Mouse (Mus musculus) heart, embryonic 13.5 days (tissue): ENCODE results near the gene Tgoln1. TPM values are rescaled to one million over a fixed set of nuclear protein-coding genes. Genes with fewer than 3 reads are reported as not detected.

ENCODE experiments used
- ATAC-seq: fragments of 200-750 bp; cut with Nextera tagmentation; 2 replicates; pipeline ENCODE4 v1.8.0; 2017; ENCODE audit warnings: moderate TSS enrichment; ENCODE audit not compliant: insufficient number of reproducible peaks, low FRiP score, low TSS enrichment; ENCODE audit errors: extremely low read depth
- H3K27ac ChIP-seq: fragments of 300-500 bp; sonication (generic); replicated peaks from 2 replicates; pipeline ENCODE4 v1.5.1; 2015; ENCODE audit warnings: moderate library complexity, mild to moderate bottlenecking, inconsistent platforms
- H3K27me3 ChIP-seq: fragments of 300-500 bp; sonication (generic); replicated peaks from 2 replicates; pipeline ENCODE4 v1.6.1; 2015; ENCODE audit warnings: mild to moderate bottlenecking, inconsistent platforms
- H3K36me3 ChIP-seq: fragments of 300-500 bp; sonication (generic); 2 replicates; pipeline ENCODE4 v1.6.1; 2015; ENCODE audit warnings: mild to moderate bottlenecking, inconsistent platforms
- H3K4me1 ChIP-seq: fragments of 300-500 bp; sonication (generic); 2 replicates; pipeline ENCODE4 v1.6.1; 2015; ENCODE audit warnings: inconsistent platforms
- H3K4me2 ChIP-seq: fragments of 300-500 bp; sonication (generic); 2 replicates; pipeline ENCODE4 v1.6.1; 2015; ENCODE audit warnings: inconsistent platforms, mild to moderate bottlenecking, moderate library complexity
- H3K4me3 ChIP-seq: fragments of 300-500 bp; sonication (generic); 2 replicates; pipeline ENCODE4 v1.5.1; 2015; ENCODE audit warnings: moderate library complexity, mild to moderate bottlenecking, inconsistent platforms
- H3K9ac ChIP-seq: fragments of 300-500 bp; sonication (generic); 2 replicates; pipeline ENCODE4 v1.6.1; 2015; ENCODE audit warnings: inconsistent platforms, mild to moderate bottlenecking, moderate library complexity
- H3K9me3 ChIP-seq: fragments of 300-500 bp; sonication (generic); 2 replicates; pipeline ENCODE4 v1.6.1; 2016; ENCODE audit warnings: inconsistent platforms
- WGBS: fragments of 180-500 bp; shearing (Covaris S2); methylation state at CpG from one replicate; pipeline ENCODE4 v1.1.7; 2015; ENCODE audit warnings: mixed read lengths; 5-methylcytosine and 5-hydroxymethylcytosine counted together
- polyA plus RNA-seq: library from polyadenylated mRNA; unstranded; fragments of >200 nt; fragmentation: Nextera tagmentation; extraction: Ambion mirVana; gene quantifications from 2 replicates; pipeline ENCODE4 v1.2.1, GENCODE M21; 2015

Gene Tgoln1
- polyA plus RNA-seq, 1 experiment from 2014 or later, result 21.5 TPM

- H3K36me3 ChIP-seq, result peaks cover 59% of the 10 kb centered on the region
- H3K27me3 ChIP-seq, result no peaks in the 10 kb centered on the region
- 91% methylated on average over 16 of the region's 16 CpGs for WGBS
- no peak overlapping the region for H3K9ac ChIP-seq
- H3K27ac ChIP-seq, result no peak overlapping the region
- no peaks in the 10 kb centered on the region for H3K9me3 ChIP-seq
- H3K4me2 ChIP-seq, result no peak overlapping the region
- no peak overlapping the region for H3K4me3 ChIP-seq
- no peak for ATAC-seq
- H3K4me1 ChIP-seq, result no peaks in the 10 kb centered on the region
These were observed 10.5 kb upstream of the Tgoln1 start for GRCm38 (mm10) chr6:72627276-72627675.

GRCm38 (mm10) chr6:72626391-72626790, 9.6 kb upstream of the Tgoln1 start:
- H3K27me3 ChIP-seq, result no peaks in the 10 kb centered on the region
- H3K27ac ChIP-seq, result no peak overlapping the region
- WGBS, result 70% methylated on average over 7 of the region's 7 CpGs

GRCm38 (mm10) chr6:72623661-72624402, 7.0 kb upstream of the Tgoln1 start:
- no peaks in the 10 kb centered on the region for H3K9me3 ChIP-seq
- H3K27ac ChIP-seq, result no peak overlapping the region
- H3K27me3 ChIP-seq, result no peaks in the 10 kb centered on the region
- 88% methylated on average over 8 of the region's 8 CpGs for WGBS
- peaks cover 2% of the 10 kb centered on the region; the same call in 1 of the 2 replicates for H3K4me1 ChIP-seq
- H3K4me3 ChIP-seq, result no peak overlapping the region
- no peak overlapping the region for H3K4me2 ChIP-seq
- no peak for ATAC-seq
- no peak overlapping the region for H3K9ac ChIP-seq
- peaks cover 26% of the 10 kb centered on the region for H3K36me3 ChIP-seq

More at GRCm38 (mm10) chr6:72626391-72626790, 9.6 kb upstream of the Tgoln1 start:
- no peak overlapping the region for H3K4me2 ChIP-seq
- ATAC-seq, result no peak
- H3K9ac ChIP-seq, result no peak overlapping the region
- H3K9me3 ChIP-seq, result no peaks in the 10 kb centered on the region
- no peak overlapping the region for H3K4me3 ChIP-seq
- no peaks in the 10 kb centered on the region; the same call in 1 of the 2 replicates for H3K4me1 ChIP-seq
- H3K36me3 ChIP-seq, result peaks cover 51% of the 10 kb centered on the region

GRCm38 (mm10) chr6:72622917-72623316, 6.1 kb upstream of the Tgoln1 start:
- Histone ChIP-seq H3K27me3 (no peaks in the 10 kb centered on the region), H3K4me2 (no peak overlapping the region), H3K27ac (no peak overlapping the region), H3K36me3 (peaks cover 19% of the 10 kb centered on the region), H3K9ac (no peak overlapping the region), H3K9me3 (no peaks in the 10 kb centered on the region), H3K4me1 (peaks cover 2% of the 10 kb centered on the region; the same call in 1 of the 2 replicates), H3K4me3 (no peak overlapping the region)
- no peak for ATAC-seq
- WGBS, result 28% methylated on average over 3 of the region's 3 CpGs

- H3K4me1 ChIP-seq, result peaks cover 10% of the 10 kb centered on the region
- 51% methylated on average over 5 of the region's 5 CpGs for WGBS
- H3K9me3 ChIP-seq, result no peaks in the 10 kb centered on the region
- no peak overlapping the region for H3K4me2 ChIP-seq
- H3K9ac ChIP-seq, result no peak overlapping the region
- H3K27me3 ChIP-seq, result no peaks in the 10 kb centered on the region
- H3K27ac ChIP-seq, result peak overlapping the region; percentile 20; the same call in 1 of the 2 replicates
- H3K36me3 ChIP-seq, result no peaks in the 10 kb centered on the region
- no peak for ATAC-seq
- H3K4me3 ChIP-seq, result no peak overlapping the region
These were observed 4.1 kb upstream of the Tgoln1 start for GRCm38 (mm10) chr6:72620920-72621319.

GRCm38 (mm10) chr6:72619734-72620532, 3.1 kb upstream of the Tgoln1 start:
- peaks cover 20% of the 10 kb centered on the region for H3K4me1 ChIP-seq
- 35% methylated on average over 12 of the region's 12 CpGs for WGBS
- no peaks in the 10 kb centered on the region for H3K27me3 ChIP-seq
- peak overlapping the region; percentile 58 for H3K27ac ChIP-seq
- no peak overlapping the region for H3K9ac ChIP-seq
- H3K36me3 ChIP-seq, result 0 out of 2 replicates have a peak, but pooled peaks cover 5% of the 10 kb centered on the region
- H3K4me3 ChIP-seq, result no peak overlapping the region
- H3K4me2 ChIP-seq, result no peak overlapping the region
- ATAC-seq, result no peak
- no peaks in the 10 kb centered on the region for H3K9me3 ChIP-seq

- no peak for ATAC-seq
- H3K36me3 ChIP-seq, result peaks cover 37% of the 10 kb centered on the region
- no peaks in the 10 kb centered on the region for H3K9me3 ChIP-seq
- 17% methylated on average over 25 of the region's 25 CpGs for WGBS
- H3K27me3 ChIP-seq, result no peaks in the 10 kb centered on the region
- peak overlapping the region; percentile 46 for H3K27ac ChIP-seq
- peak overlapping the region; percentile 88 for H3K4me3 ChIP-seq
- peak overlapping the region; percentile 99 for H3K4me2 ChIP-seq
- H3K9ac ChIP-seq, result peak overlapping the region; percentile 89
- H3K4me1 ChIP-seq, result peaks cover 34% of the 10 kb centered on the region
These were observed 1.0 kb downstream of the Tgoln1 start for GRCm38 (mm10) chr6:72615561-72616375.

GRCm38 (mm10) chr6:72615151-72615550, 1.6 kb downstream of the Tgoln1 start:
- Histone ChIP-seq H3K9me3 (no peaks in the 10 kb centered on the region), H3K4me1 (peaks cover 40% of the 10 kb centered on the region), H3K36me3 (peaks cover 43% of the 10 kb centered on the region), H3K4me3 (peak overlapping the region; percentile 88), H3K27me3 (no peaks in the 10 kb centered on the region), H3K4me2 (peak overlapping the region; percentile 99), H3K9ac (peak overlapping the region; percentile 89), H3K27ac (no peak overlapping the region)
- no peak for ATAC-seq
- 38% methylated on average over 2 of the region's 2 CpGs for WGBS

- peaks cover 28% of the 10 kb centered on the region for H3K4me1 ChIP-seq
- no peaks in the 10 kb centered on the region for H3K27me3 ChIP-seq
- no peak overlapping the region for H3K4me3 ChIP-seq
- no peak overlapping the region for H3K4me2 ChIP-seq
- H3K36me3 ChIP-seq, result peaks cover 84% of the 10 kb centered on the region
- H3K9ac ChIP-seq, result no peak overlapping the region
- WGBS, result 60% methylated on average over 4 of the region's 4 CpGs
- no peaks in the 10 kb centered on the region for H3K9me3 ChIP-seq
- ATAC-seq, result no peak
- no peak overlapping the region for H3K27ac ChIP-seq
These were observed 6.5 kb downstream of the Tgoln1 start for GRCm38 (mm10) chr6:72610261-72610660.

GRCm38 (mm10) chr6:72608662-72609184, 8.1 kb downstream of the Tgoln1 start:
- H3K9me3 ChIP-seq, result no peaks in the 10 kb centered on the region
- no peak for ATAC-seq
- no peak overlapping the region for H3K4me2 ChIP-seq
- no peaks in the 10 kb centered on the region for H3K27me3 ChIP-seq
- H3K4me3 ChIP-seq, result no peak overlapping the region
- H3K36me3 ChIP-seq, result peaks cover 92% of the 10 kb centered on the region
- H3K27ac ChIP-seq, result no peak overlapping the region
- 82% methylated on average over 4 of the region's 4 CpGs for WGBS
- H3K9ac ChIP-seq, result no peak overlapping the region; the same call in 1 of the 2 replicates
- H3K4me1 ChIP-seq, result peaks cover 13% of the 10 kb centered on the region; the same call in 1 of the 2 replicates
